Mouse (Mus musculus) heart, adult 11 months (tissue): ENCODE results near the gene Cadm1.
A peak's percentile ranks its signal among the peaks of the same experiment; 100 is the strongest.

Experiments used
- DNase-seq: peaks from one replicate; pipeline ENCODE4 v3.0.0; 2022

The Cadm1 gene

GRCm38 (mm10) chr9:47744916-47745315 is 214.9 kb downstream of the Cadm1 start:
- DNase-seq: no peak

- DNase-seq: no peak
Observed at GRCm38 (mm10) chr9:47745716-47746115, 215.7 kb downstream of the Cadm1 start.

- DNase-seq: no peak
Observed at GRCm38 (mm10) chr9:47749160-47749559, 219.2 kb downstream of the Cadm1 start.

- no peak for DNase-seq
Observed at GRCm38 (mm10) chr9:47752516-47752915, 222.5 kb downstream of the Cadm1 start.

- no peak for DNase-seq
Observed at GRCm38 (mm10) chr9:47753127-47753526, 223.2 kb downstream of the Cadm1 start.

- no peak for DNase-seq
Observed at GRCm38 (mm10) chr9:47755119-47755518, 225.1 kb downstream of the Cadm1 start.

GRCm38 (mm10) chr9:47757798-47758197 is 227.8 kb downstream of the Cadm1 start:
- DNase-seq: no peak

GRCm38 (mm10) chr9:47758320-47758719 is 228.3 kb downstream of the Cadm1 start:
- no peak for DNase-seq

- no peak for DNase-seq
Observed at GRCm38 (mm10) chr9:47759807-47760206, 229.8 kb downstream of the Cadm1 start.

- no peak for DNase-seq
Observed at GRCm38 (mm10) chr9:47761601-47762000, 231.6 kb downstream of the Cadm1 start.

- DNase-seq: no peak
Observed at GRCm38 (mm10) chr9:47762913-47763312, 232.9 kb downstream of the Cadm1 start.

- no peak for DNase-seq
Observed at GRCm38 (mm10) chr9:47764920-47765319, 234.9 kb downstream of the Cadm1 start.

GRCm38 (mm10) chr9:47765323-47765722 is 235.3 kb downstream of the Cadm1 start:
- no peak for DNase-seq

- DNase-seq: no peak
Observed at GRCm38 (mm10) chr9:47766342-47766741, 236.4 kb downstream of the Cadm1 start.

- DNase-seq: peak; percentile 39
Observed at GRCm38 (mm10) chr9:47770836-47771235, 240.9 kb downstream of the Cadm1 start.

- DNase-seq: peak; percentile 70
Observed at GRCm38 (mm10) chr9:47771953-47772352, 242.0 kb downstream of the Cadm1 start.

- DNase-seq: no peak
Observed at GRCm38 (mm10) chr9:47772750-47773149, 242.8 kb downstream of the Cadm1 start.

GRCm38 (mm10) chr9:47776941-47777919 is 247.3 kb downstream of the Cadm1 start:
- DNase-seq: peak; percentile 51

- DNase-seq: no peak
Observed at GRCm38 (mm10) chr9:47778438-47778837, 248.5 kb downstream of the Cadm1 start.

- DNase-seq: no peak
Observed at GRCm38 (mm10) chr9:47779291-47779690, 249.3 kb downstream of the Cadm1 start.

- DNase-seq: no peak
Observed at GRCm38 (mm10) chr9:47786642-47787041, 256.7 kb downstream of the Cadm1 start.

- DNase-seq: peak; percentile 16
Observed at GRCm38 (mm10) chr9:47798478-47798877, 268.5 kb downstream of the Cadm1 start.

GRCm38 (mm10) chr9:47801242-47801641 is 271.3 kb downstream of the Cadm1 start:
- no peak for DNase-seq

- peak; percentile 71 for DNase-seq
Observed at GRCm38 (mm10) chr9:47802527-47802926, 272.6 kb downstream of the Cadm1 start.
